Mouse (Mus musculus) Patski (cell line): ENCODE data around the gene Inafm2. TPM values are rescaled to one million over a fixed set of nuclear protein-coding genes. Genes with fewer than 3 reads are reported as not detected.

ENCODE experiments used
- ATAC-seq: fragments of 100-300 bp; one replicate; pipeline ENCODE4 v1.8.0; 2021
- CTCF ChIA-PET: fragments of 350-600 bp; sonication (Branson Sonifier 250); formaldehyde crosslinking; loops from one replicate; lab custom pipeline; 2022; ENCODE audit warnings: inconsistent platforms; lab: Charles Lee
- POLR2A ChIA-PET: fragments of 350-600 bp; sonication (Branson Sonifier 250); formaldehyde crosslinking; loops from one replicate; lab custom pipeline; 2022; ENCODE audit warnings: antibody characterized with exemption, inconsistent platforms; lab: Charles Lee
- DNase-seq: peaks from one replicate; pipeline ENCODE4 v3.0.0-alpha.2; 2011; ENCODE audit warnings: low read depth, low spot score
- H3K27me3 ChIP-seq: fragments of 371-371 bp; one replicate; pipeline ENCODE4 v1.5.1; 2021
- CTCF ChIP-seq: fragments of 100-300 bp; IDR thresholded peaks from one replicate; pipeline ENCODE4 v1.5.1; 2021
- in situ Hi-C: fragments of 300-500 bp; cut with MboI; formaldehyde crosslinking; loops from 3 replicates; pipeline ENCODE4 v1.11.1; 2018; ENCODE audit warnings: low pct_unique_long_range_greater_than_20kb, mixed read lengths
- polyA plus RNA-seq: library from polyadenylated mRNA; unstranded; gene quantifications from one replicate; pipeline ENCODE4 v1.2.3, GENCODE M21; 2021

Gene Inafm2
- polyA plus RNA-seq, 1 experiment from 2014 or later = 25.9 TPM

DNA sequence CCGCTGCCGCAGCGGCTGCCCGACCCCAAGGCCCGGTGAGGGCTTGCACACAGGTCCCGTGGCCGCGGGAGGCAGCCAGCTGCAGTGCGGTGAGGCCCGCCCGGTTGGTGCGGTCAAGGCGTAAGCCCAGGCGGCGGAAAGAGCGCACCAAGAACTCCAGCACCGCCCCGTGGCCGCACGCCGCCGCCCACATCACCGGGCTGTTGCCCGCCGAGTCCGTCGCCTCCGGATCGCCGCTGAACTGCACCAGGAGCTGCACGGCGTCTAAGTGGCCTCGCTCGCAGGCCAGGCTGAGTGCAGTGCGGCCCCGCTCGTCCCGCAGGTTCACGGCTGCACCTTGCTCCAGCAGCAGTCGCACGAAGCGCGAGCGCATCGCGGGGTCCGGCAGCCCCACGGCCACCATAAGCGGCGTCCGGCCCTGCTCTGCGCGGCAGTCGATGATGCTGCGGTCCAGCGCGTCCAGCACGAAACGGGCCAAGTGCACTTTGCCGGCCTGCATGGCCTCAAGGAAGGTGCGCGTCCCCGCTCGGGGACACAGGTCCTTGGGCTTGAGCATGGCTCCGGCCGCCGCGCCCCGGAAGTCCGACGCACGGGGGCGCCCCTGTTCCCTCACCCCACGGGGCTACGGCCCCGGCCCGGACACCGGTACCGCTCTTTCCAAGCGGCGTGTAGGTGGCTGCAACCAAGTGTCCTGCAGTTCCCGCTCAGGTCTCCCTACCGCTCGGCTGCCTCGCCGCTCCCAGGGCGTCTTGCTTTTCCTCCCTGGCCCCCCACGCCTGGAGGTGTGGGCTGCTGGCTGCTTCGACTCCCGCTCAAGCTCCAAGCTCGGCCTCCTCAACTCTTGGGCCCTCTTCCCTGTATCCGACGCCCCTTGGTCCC, 42.4 kb upstream of the Inafm2 start:
- TF ChIP-seq CTCF = no peak
- peak; percentile 32 for ATAC-seq
- peaks cover 36% of the 10 kb centered on the region for H3K27me3 ChIP-seq

DNA sequence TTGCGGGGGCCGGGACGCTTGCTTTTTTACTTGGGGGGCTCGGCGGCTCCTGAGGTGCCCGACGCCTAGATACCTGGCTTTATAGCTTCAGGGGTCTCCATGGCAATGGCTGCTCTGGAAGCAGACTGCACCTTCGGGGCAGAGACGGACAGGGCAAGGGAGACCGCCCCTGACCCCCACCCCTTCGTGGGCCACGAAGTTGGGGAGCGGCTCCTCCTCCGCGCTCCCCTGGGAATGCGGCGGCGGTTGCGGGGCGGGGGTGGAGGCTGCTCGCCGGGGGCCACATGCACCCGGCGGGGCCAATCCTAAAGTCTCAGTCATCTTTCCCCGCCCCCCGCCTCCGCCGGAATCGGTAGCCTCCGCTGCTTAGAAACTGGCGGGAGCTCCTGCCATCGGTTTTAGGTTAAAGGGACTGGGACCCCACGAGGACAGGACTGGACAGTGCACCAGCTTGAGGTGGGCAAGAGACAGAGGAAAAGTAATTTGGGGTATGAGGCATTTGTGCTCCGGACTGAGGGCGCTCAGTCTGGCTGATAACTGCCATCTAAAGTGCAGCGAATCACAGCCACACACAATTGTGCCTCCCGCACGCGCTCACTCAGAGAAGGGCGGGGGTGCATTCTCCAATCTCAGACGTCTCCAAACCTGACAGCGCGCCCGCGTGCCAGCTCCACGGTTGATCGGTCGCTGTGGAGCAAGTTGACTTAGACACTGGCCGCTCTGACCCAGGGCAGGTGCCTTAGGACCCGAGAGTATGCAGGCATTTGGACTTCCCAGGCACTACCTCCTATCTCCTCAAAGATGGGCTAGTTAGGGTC, 41.4 kb upstream of the Inafm2 start, which contains the start of gene Ankrd63:
Ankrd63 (minus strand) TSS at position 51 of the 818 bp plus-strand sequence.
- H3K27me3 ChIP-seq = peaks cover 46% of the 10 kb centered on the region
- no peak for ATAC-seq

More for the DNA sequence above, 42.4 kb upstream of the Inafm2 start:
- in situ Hi-C loops = no loop called here
- ChIA-PET POLR2A (interaction anchor here (0.5 kb wide), 1 partner anchor 231 kb away, joined by 3 read pairs; no protein-coding TSS in a partner anchor), CTCF (interaction anchor here (1.0 to 2.2 kb wide), 4 partner anchors 9 to 65 kb away, joined by 3 to 11 read pairs (median 6); partner anchors contain the start of gene Plcb2)
- no peak for DNase-seq

GRCm38 (mm10) chr2:118706436-118706835, 39.1 kb upstream of the Inafm2 start:
- no peak for TF ChIP-seq CTCF
- ATAC-seq (no peak), DNase-seq (no peak)
- ChIA-PET CTCF (interaction anchor here (1.2 to 1.6 kb wide), 2 partner anchors 37 to 69 kb away, joined by 3 to 4 read pairs; no protein-coding TSS in a partner anchor), POLR2A (interaction anchor here (0.6 kb wide), 1 partner anchor 35 kb away, joined by 3 read pairs; no protein-coding TSS in a partner anchor)
- H3K27me3 ChIP-seq = peaks cover 59% of the 10 kb centered on the region
- in situ Hi-C loops = no loop called here

More for the DNA sequence above, 41.4 kb upstream of the Inafm2 start, which contains the start of gene Ankrd63:
- no peak for DNase-seq
- in situ Hi-C loops = no loop called here
- CTCF ChIA-PET = interaction anchor here (0.7 to 1.9 kb wide), 5 partner anchors 8 to 66 kb away, joined by 3 to 9 read pairs (median 4); no protein-coding TSS in a partner anchor
- POLR2A ChIA-PET = no interaction called here
- no peak for TF ChIP-seq CTCF

- no peak for TF ChIP-seq CTCF
- peaks cover 46% of the 10 kb centered on the region for H3K27me3 ChIP-seq
- DNase-seq (no peak), ATAC-seq (no peak)
- CTCF ChIA-PET = no interaction called here
- POLR2A ChIA-PET = interaction anchor here (0.6 kb wide), 1 partner anchor 191 kb away, joined by 3 read pairs; no protein-coding TSS in a partner anchor
- in situ Hi-C loops = no loop called here
These were observed 37.1 kb upstream of the Inafm2 start for GRCm38 (mm10) chr2:118708472-118708871.

- H3K27me3 ChIP-seq = peaks cover 36% of the 10 kb centered on the region
- in situ Hi-C loops = no loop called here
- ChIA-PET POLR2A (no interaction called here), CTCF (no interaction called here)
- no peak for ATAC-seq
- DNase-seq = no peak
- TF ChIP-seq CTCF = no peak
These were observed 35.8 kb upstream of the Inafm2 start for GRCm38 (mm10) chr2:118709655-118710221.

- H3K27me3 ChIP-seq = peaks cover 37% of the 10 kb centered on the region
- in situ Hi-C loops = no loop called here
- CTCF ChIA-PET = interaction anchor here (1.1 kb wide), 2 partner anchors 11 to 14 kb away, joined by 3 to 4 read pairs; no protein-coding TSS in a partner anchor
- POLR2A ChIA-PET = no interaction called here
- TF ChIP-seq CTCF = no peak
- ATAC-seq (no peak), DNase-seq (no peak)
These were observed 34.5 kb upstream of the Inafm2 start for GRCm38 (mm10) chr2:118711038-118711494.

GRCm38 (mm10) chr2:118713631-118714030, 31.9 kb upstream of the Inafm2 start:
- in situ Hi-C loops = no loop called here
- ChIA-PET POLR2A (no interaction called here), CTCF (interaction anchor here (1.3 kb wide), 1 partner anchor 14 kb away, joined by 3 read pairs; no protein-coding TSS in a partner anchor)
- no peak for TF ChIP-seq CTCF
- ATAC-seq (no peak), DNase-seq (no peak)
- peaks cover 48% of the 10 kb centered on the region for H3K27me3 ChIP-seq

- ChIA-PET POLR2A (no interaction called here), CTCF (interaction anchor here (1.3 kb wide), 1 partner anchor 14 kb away, joined by 3 read pairs; no protein-coding TSS in a partner anchor)
- in situ Hi-C loops = no loop called here
- H3K27me3 ChIP-seq = peaks cover 48% of the 10 kb centered on the region
- DNase-seq = no peak
- no peak for TF ChIP-seq CTCF
- ATAC-seq = no peak
These were observed 31.3 kb upstream of the Inafm2 start for GRCm38 (mm10) chr2:118714230-118714629.

- no peak for ATAC-seq
- no peak for DNase-seq
- ChIA-PET POLR2A (no interaction called here), CTCF (no interaction called here)
- TF ChIP-seq CTCF = no peak
- H3K27me3 ChIP-seq = peaks cover 43% of the 10 kb centered on the region
- in situ Hi-C loops = no loop called here
These were observed 28.9 kb upstream of the Inafm2 start for GRCm38 (mm10) chr2:118716677-118717076.
